Mouse (Mus musculus): ENCODE measurements at regions not wholly inside any gene's neighbourhood (a gene's known extent, or its start where the extent isn't known, plus 50 kb on each side); places are given as distances from the start of the nearest gene placed in this dataset.

- TF ChIP-seq CTCF (IDR thresholded peaks at IDR 0.05; ENCODE audit: low read depth, low read length) (no peak), EP300 (IDR thresholded peaks at IDR 0.05; ENCODE audit: insufficient read depth, low read depth, low read length) (no peak), POLR2A (IDR thresholded peaks at IDR 0.05; ENCODE audit: insufficient read depth, low read length) (no peak)
These were observed 264.6 kb upstream of the Pfn2 start for GRCm38 (mm10) chr3:58112431-58112856.

Measured in ES-Bruce4 (cell line).